Mouse (Mus musculus) ES-E14 (cell line): Measurements from ENCODE around the gene Snrk. TPM values are rescaled to one million over a fixed set of nuclear protein-coding genes. Genes with fewer than 3 reads are reported as not detected.

Experiments used
- DNase-seq: peaks from one replicate; pipeline ENCODE4 v3.0.0-alpha.2; 2013; ENCODE audit warnings: low read depth, low spot score
- H3K27ac ChIP-seq: 2 replicates; pipeline ENCODE4 v1.5.1; 2012; ENCODE audit warnings: low read depth, mild to moderate bottlenecking, low read length, moderate library complexity, mixed read lengths; ENCODE audit not compliant: poor library complexity, insufficient read depth, severe bottlenecking
- H3K36me3 ChIP-seq: 2 replicates; pipeline ENCODE4 v1.6.1; 2012; ENCODE audit warnings: mild to moderate bottlenecking, low read length, moderate library complexity, mixed read lengths; ENCODE audit not compliant: control insufficient read depth, poor library complexity, insufficient read depth, severe bottlenecking
- H3K4me1 ChIP-seq, 2 experiments: fragments of 150-350 bp in 1 of 2; sonication (generic) in 1 of 2; 2 replicates each; pipeline ENCODE4 v1.6.1; 2012; ENCODE audit warnings: low read length in 2 of 2, mild to moderate bottlenecking in 1 of 2, mixed read lengths in 1 of 2; ENCODE audit not compliant: control insufficient read depth in 2 of 2, insufficient read depth in 2 of 2, poor library complexity in 1 of 2
- H3K4me3 ChIP-seq, 2 experiments: fragments of 150-350 bp in 1 of 2; sonication (generic) in 1 of 2; 2 replicates each; pipeline ENCODE4 v1.5.1; 2012; ENCODE audit warnings: low read length in 2 of 2, low read depth in 1 of 2, mild to moderate bottlenecking in 1 of 2, mixed read lengths in 1 of 2; ENCODE audit not compliant: insufficient read depth in 1 of 2, poor library complexity in 1 of 2, severe bottlenecking in 1 of 2
- H3K9ac ChIP-seq: 2 replicates; pipeline ENCODE4 v1.6.1; 2012; ENCODE audit warnings: low read depth, mild to moderate bottlenecking, low read length, mixed read lengths; ENCODE audit not compliant: poor library complexity, insufficient read depth, severe bottlenecking
- H3K9me3 ChIP-seq: fragments of 150-350 bp; sonication (generic); 2 replicates; pipeline ENCODE4 v1.6.1; 2012; ENCODE audit warnings: low read depth, mild to moderate bottlenecking, low read length; ENCODE audit not compliant: control insufficient read depth, insufficient read depth
- CHD2 ChIP-seq: IDR thresholded peaks from 2 replicates; pipeline ENCODE4 v1.6.1; 2014; ENCODE audit warnings: mild to moderate bottlenecking, low read depth, low read length, inconsistent platforms
- HCFC1 ChIP-seq: IDR thresholded peaks from 2 replicates; pipeline ENCODE4 v1.6.1; 2012; ENCODE audit warnings: low read length, inconsistent platforms, borderline replicate concordance; ENCODE audit not compliant: insufficient read depth
- MAFK ChIP-seq: IDR thresholded peaks from 2 replicates; pipeline ENCODE4 v1.6.1; 2014; ENCODE audit warnings: mild to moderate bottlenecking, low read depth, low read length, inconsistent platforms; ENCODE audit not compliant: insufficient read depth
- ZC3H11A ChIP-seq: IDR thresholded peaks from 2 replicates; pipeline ENCODE4 v1.6.1; 2012; ENCODE audit warnings: low read depth, mild to moderate bottlenecking, inconsistent platforms, low read length, borderline replicate concordance
- ZNF384 ChIP-seq: IDR thresholded peaks from 2 replicates; pipeline ENCODE4 v1.6.1; 2012; ENCODE audit warnings: low read depth, low read length, inconsistent platforms
- in situ Hi-C, 2 experiments: fragments of 600-800 bp; cut with MboI; formaldehyde crosslinking; loops; one replicate each; pipeline ENCODE4 v1.15.1; 2025; ENCODE audit warnings: low sequenced_read_pairs in 2 of 2, inconsistent platforms in 1 of 2; ENCODE audit not compliant: unreplicated experiment in 2 of 2
- total RNA-seq: library from RNA; depleted of rRNA; stranded (reverse); fragments of 300-350 nt; gene quantifications from 2 replicates; pipeline ENCODE4 v1.2.3, GENCODE M21; 2012

The Snrk gene
- total RNA-seq, 1 experiment: 10.0 TPM

GRCm38 (mm10) chr9:122078456-122078855 is 38.6 kb upstream of the Snrk start:
- in situ Hi-C loops: no loop called here
- no peak for DNase-seq
- H3K9ac ChIP-seq: no peak overlapping the region
- peaks cover 0 to 2% of the 10 kb centered on the region in 2 experiments; a peak in 1 of 4 replicates for H3K4me1 ChIP-seq
- no peak overlapping the region for H3K27ac ChIP-seq
- TF ChIP-seq CHD2 (no peak), ZC3H11A (no peak), ZNF384 (no peak), HCFC1 (no peak), MAFK (no peak)
- no peaks in the 10 kb centered on the region for H3K36me3 ChIP-seq
- no peaks in the 10 kb centered on the region for H3K9me3 ChIP-seq
- H3K4me3 ChIP-seq: no peak overlapping the region

- in situ Hi-C loops: no loop called here
- no peak overlapping the region for H3K27ac ChIP-seq
- no peaks in the 10 kb centered on the region for H3K36me3 ChIP-seq
- H3K4me1 ChIP-seq: peaks cover 0 to 2% of the 10 kb centered on the region in 2 experiments; a peak in 1 of 4 replicates
- no peaks in the 10 kb centered on the region for H3K9me3 ChIP-seq
- TF ChIP-seq MAFK (no peak), CHD2 (no peak), ZC3H11A (no peak), ZNF384 (no peak), HCFC1 (no peak)
- H3K9ac ChIP-seq: no peak overlapping the region
- DNase-seq: no peak
- H3K4me3 ChIP-seq: no peak overlapping the region
Measured at GRCm38 (mm10) chr9:122083698-122084097, 33.4 kb upstream of the Snrk start.

- Histone ChIP-seq H3K4me1 (peaks cover 0 to 2% of the 10 kb centered on the region in 2 experiments; a peak in 1 of 4 replicates), H3K4me3 (no peak overlapping the region), H3K36me3 (no peaks in the 10 kb centered on the region), H3K9ac (no peak overlapping the region), H3K9me3 (no peaks in the 10 kb centered on the region), H3K27ac (no peak overlapping the region)
- TF ChIP-seq MAFK (no peak), ZNF384 (no peak), CHD2 (no peak), HCFC1 (no peak), ZC3H11A (no peak)
- in situ Hi-C loops: no loop called here
- DNase-seq: no peak
Measured at GRCm38 (mm10) chr9:122084175-122084574, 32.9 kb upstream of the Snrk start.

- in situ Hi-C loops: no loop called here
- Histone ChIP-seq H3K27ac (no peak overlapping the region), H3K4me3 (no peak overlapping the region), H3K9ac (no peak overlapping the region), H3K9me3 (no peaks in the 10 kb centered on the region), H3K36me3 (no peaks in the 10 kb centered on the region), H3K4me1 (no peaks in the 10 kb centered on the region)
- DNase-seq: no peak
- no peak for TF ChIP-seq CHD2
- no peak for TF ChIP-seq ZNF384
- TF ChIP-seq HCFC1: no peak
- no peak for TF ChIP-seq ZC3H11A
- TF ChIP-seq MAFK: no peak
Measured at GRCm38 (mm10) chr9:122084636-122085035, 32.4 kb upstream of the Snrk start.

GRCm38 (mm10) chr9:122085055-122085454 is 32.0 kb upstream of the Snrk start:
- no peak for DNase-seq
- Histone ChIP-seq H3K36me3 (no peaks in the 10 kb centered on the region), H3K9me3 (no peaks in the 10 kb centered on the region), H3K4me1 (no peaks in the 10 kb centered on the region), H3K27ac (no peak overlapping the region), H3K9ac (no peak overlapping the region), H3K4me3 (no peak overlapping the region)
- in situ Hi-C loops: no loop called here
- TF ChIP-seq CHD2: no peak
- no peak for TF ChIP-seq ZC3H11A
- no peak for TF ChIP-seq ZNF384
- TF ChIP-seq HCFC1: no peak
- TF ChIP-seq MAFK: no peak
